Mouse (Mus musculus) heart, adult 11 months (tissue): ENCODE data around the gene 1700034J05Rik.

Source experiments
- DNase-seq: peaks from one replicate; pipeline ENCODE4 v3.0.0; 2022

The 1700034J05Rik gene

DNA sequence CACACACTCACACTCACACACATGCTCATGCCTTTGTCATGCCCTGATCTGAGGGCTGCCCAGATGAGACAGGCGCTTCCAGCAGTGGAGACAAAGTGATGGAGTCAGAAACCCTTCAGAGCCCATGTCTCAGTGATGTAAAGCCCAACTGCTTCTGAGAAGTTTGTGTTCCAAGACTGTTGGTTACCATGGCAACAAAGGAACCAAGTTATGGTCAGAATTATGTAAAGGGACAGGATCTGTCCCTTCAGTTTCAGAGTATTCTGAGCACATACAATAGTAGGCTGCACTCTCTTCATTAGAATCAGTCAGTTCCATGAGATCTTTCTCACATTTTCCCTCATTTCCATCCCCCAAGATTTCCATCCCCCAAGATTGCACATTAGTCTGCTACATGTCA is at the start of gene 1700034J05Rik:
TSS of gene 1700034J05Rik (minus strand) at position 165 of the 400 bp plus-strand sequence.
- peak; percentile 49 for DNase-seq

GRCm38 (mm10) chr6:146999755-147000154 is 45.5 kb upstream of the 1700034J05Rik start:
- DNase-seq: no peak

DNA sequence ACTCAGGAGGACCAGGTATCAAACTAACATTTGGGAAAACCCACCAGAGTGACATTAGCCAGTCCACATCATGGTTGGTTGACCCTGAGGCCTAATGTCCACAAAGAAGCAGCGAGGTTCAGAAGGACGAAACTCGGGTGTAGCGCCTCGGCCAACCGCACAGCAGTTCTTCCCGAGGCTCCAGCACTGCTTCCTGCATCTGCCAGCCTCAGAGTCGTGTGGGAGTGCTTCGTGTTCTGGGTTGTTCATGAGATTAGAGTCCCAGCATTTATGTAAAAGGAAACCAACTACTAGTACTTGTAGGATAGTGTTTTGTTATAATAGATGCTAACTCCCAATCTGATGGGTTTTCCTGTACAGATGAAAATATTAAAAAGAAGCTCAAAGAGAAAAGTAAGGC is 45.1 kb upstream of the 1700034J05Rik start:
- DNase-seq: no peak

DNA sequence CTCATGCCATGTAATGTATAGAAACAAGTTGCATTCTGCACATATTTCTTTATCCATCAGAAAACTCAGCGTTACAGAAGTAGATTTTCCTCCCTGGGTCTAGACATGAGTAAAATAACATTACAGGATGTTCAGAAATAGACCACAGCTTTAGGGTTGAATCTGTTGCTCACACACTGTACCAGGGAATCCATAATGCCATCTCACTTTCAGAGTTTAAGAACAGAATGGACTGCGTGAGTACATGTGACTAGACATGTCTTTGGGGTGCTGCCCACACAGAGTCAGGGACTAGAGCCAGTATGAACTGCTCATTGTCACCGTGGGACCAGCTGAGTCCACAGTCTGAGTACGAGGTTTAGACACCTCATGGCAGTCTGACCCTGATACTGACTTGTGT is 44.5 kb upstream of the 1700034J05Rik start:
- DNase-seq: no peak

DNA sequence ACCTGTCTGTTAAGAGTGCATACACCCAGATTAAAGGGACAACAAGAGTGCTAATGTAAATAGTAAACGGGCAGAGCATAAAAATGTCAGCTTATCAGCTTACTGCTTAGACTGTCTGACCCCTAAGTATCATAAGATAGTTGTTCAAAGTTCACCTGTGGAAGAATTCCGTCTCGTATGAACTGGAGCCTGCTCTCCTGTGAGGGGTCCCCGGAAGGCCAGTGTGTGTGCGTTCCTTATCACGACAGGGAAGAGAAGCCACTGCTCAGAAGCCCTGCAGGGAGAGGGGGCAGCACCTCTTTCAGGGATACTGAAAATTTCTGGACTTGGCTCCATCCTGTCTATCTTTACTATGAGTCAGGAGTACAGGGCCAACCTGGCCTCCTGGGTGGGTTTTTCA is 42.8 kb upstream of the 1700034J05Rik start:
- no peak for DNase-seq

DNA sequence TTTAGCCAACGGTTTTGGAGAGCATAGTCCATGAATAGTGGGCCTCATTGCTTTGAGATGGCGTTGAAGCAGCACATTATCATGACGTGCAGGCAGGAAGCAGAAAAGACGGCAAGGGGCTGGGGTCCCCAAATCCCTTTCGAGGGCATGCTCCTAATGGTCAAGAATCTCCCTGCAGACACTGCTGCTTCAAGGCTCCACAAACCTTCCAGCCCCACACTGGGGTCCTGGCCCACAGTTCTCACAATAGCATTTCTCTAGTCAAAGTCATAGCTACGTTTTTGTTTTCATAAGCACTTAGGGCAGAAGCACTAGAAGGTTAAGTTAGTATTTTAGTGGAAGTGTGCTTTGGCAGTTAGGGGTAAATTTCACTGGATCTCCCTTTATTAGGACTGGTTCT is 41.7 kb upstream of the 1700034J05Rik start:
- no peak for DNase-seq

DNA sequence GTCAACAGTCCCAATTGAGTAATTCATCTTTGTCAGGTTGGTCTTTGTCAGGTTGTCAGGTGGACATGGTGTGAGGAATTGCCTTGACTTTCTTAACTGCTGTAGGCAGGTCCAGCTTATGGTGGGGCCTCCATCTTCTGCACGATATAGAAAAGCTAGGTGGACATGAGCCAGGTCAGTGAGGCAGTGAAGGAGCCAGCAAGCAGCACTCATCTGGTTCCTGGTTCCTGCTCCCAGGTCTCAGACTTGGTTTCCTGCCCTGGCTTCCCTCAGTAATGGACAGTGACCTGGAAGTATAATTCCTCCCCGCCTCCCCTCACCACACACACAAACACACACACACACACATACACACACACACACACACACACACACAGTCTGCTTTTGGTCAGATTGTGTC is 41.2 kb upstream of the 1700034J05Rik start:
- DNase-seq: no peak

- no peak for DNase-seq
Measured at GRCm38 (mm10) chr6:146994236-146994635, 40.0 kb upstream of the 1700034J05Rik start.

GRCm38 (mm10) chr6:146984569-146984968 is 30.3 kb upstream of the 1700034J05Rik start:
- DNase-seq: no peak

- no peak for DNase-seq
Measured at GRCm38 (mm10) chr6:146981249-146981835, 27.1 kb upstream of the 1700034J05Rik start.

DNA sequence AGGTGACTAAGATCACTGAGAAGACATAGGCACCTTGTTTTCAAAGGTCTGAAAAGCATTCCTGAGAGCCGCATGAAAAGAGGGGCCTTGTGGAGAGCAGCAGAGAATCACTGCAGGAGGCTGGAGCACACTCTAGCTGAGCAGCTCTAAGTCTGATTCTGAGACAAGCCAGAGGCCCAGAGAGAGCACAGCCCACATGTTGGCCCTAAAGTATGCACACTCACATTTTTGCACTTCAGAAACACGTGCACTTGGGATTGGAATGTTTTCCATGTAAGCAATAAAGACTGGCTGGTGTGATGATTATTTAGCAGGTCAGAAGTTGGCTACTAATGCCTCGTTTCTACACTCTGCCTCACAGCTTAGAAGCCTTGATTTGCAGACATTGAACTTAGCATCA is 25.7 kb upstream of the 1700034J05Rik start:
- DNase-seq: no peak

GRCm38 (mm10) chr6:146979115-146979744 is 25.0 kb upstream of the 1700034J05Rik start:
- DNase-seq: no peak

GRCm38 (mm10) chr6:146978691-146979114 is 24.5 kb upstream of the 1700034J05Rik start:
- peak; percentile 88 for DNase-seq

- peak; percentile 75 for DNase-seq
Measured at GRCm38 (mm10) chr6:146976446-146976845, 22.2 kb upstream of the 1700034J05Rik start.

- DNase-seq: peak; percentile 48
Measured at GRCm38 (mm10) chr6:146973830-146974229, 19.6 kb upstream of the 1700034J05Rik start.

DNA sequence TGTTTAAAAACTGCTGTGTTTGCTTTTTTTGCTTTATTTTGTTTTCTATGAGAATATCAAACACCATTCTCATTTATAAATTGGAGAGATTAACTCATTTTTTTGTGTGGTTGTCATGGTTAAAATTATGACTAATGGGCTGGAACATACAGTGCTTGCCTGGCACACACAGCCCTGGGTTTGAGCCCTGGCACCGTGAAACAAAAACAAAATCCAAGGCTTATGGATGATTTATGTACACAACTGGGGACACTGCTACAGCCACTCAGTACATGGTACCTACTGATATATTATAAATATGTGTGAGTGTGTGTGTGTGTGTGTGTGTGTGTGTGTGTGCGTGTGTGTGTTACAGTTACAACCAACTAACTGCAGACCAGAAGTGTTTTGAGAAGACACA is 19.2 kb upstream of the 1700034J05Rik start:
- no peak for DNase-seq

DNA sequence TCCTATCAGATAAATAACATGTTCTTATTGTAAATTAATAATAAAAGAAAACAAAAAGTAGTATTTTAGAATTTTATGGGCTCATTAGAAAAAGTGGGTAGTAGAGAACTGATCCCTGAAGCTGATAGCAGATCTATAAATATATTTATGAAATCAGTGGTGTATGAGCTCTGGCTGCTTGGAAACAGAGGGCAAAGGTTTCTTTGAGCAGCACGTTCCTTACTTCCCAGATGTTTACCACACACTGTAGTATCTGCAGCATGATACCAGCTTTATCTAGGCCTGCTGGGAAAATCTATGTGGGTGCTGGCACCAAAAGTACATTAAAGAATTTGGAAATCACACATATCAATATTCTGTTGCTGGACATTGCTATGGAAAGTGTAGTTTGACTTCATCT is 18.5 kb upstream of the 1700034J05Rik start:
- DNase-seq: no peak

DNA sequence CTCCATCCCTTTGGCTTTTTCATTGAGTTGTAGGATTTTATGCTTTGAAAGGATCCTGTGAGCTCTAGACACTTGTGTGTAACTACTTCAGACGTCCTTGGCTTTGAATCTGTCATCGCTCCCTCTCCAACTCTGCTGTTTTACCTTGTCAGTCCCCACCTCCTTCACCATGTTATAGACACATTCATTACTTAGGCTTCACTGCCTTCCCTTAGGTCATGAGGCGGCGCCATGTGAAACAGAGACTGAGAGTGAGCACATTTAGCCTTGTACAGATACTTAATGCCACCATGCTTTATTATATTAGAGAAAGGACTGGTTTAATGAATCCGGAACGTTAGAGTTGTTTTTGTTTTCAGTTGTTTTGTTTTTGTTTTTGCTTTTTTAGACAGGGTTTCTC is 17.8 kb upstream of the 1700034J05Rik start:
- DNase-seq: peak; percentile 46

DNA sequence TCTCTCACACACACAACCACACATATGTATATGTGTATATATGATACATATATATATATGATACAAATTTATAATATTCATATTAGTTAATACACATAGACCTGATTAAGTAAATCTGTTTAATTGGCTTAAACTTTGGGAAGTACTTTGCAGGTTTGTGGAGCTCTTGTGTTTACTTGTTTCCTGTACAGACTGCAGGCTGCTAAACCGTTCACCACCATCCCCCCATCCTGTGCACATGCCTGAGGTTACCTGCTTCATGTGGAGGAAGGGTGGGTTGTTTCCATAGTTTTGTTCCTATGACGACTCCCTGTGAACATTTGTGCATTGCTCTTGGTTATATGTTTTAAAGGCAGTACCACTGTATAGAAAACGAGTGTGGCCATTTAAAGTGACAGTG is 17.1 kb upstream of the 1700034J05Rik start:
- DNase-seq: peak; percentile 25

DNA sequence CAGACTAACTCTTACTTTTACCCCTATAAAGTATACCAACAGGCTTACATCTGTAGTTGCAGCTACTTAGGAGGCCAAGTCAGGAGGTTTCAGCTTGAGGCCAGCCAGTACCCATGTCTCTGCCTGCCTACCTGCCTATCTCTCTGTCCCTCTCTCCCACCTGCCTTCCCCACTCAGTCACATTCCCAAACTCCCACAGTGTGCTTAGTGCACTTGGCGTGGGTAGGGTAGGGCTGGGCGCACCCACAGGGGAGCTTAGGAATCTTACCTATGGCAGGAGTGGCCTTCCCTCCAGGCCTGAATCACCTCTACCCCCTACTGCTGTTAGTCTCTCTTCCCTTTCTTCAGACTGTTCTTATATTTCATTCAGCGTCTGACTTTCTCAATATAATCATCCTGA is 16.6 kb upstream of the 1700034J05Rik start:
- peak; percentile 87 for DNase-seq

- DNase-seq: peak; percentile 73
Measured at GRCm38 (mm10) chr6:146967836-146968235, 13.6 kb upstream of the 1700034J05Rik start.

DNA sequence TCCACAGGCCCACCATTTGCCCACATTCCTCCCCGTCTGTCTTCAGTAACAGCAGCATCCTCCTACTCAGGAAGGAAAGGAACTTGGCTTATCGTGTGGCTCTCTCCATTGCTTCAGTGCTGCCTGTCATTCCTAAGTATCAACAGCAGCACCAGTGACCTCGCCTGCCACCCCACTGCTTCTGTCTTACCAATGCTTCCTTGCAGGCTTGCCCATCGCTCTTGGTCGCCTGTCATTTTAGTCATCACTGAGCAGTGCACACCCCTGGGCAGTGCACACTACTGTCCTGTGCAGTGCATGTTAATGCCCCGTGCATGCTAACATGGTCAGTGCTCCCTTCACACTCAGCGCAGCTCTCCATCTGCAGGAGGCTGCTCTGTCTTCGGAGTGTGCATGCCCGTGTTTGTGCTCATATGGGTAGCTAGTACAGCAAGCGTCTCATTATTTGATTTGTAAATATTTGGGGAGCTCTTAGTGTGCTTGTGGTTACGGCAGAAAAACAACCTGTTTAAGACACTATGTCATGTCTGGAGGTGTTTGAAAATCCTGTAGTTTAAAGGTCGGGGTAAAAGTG is 12.3 kb upstream of the 1700034J05Rik start:
- DNase-seq: peak; percentile 76

- DNase-seq: peak; percentile 70
Measured at GRCm38 (mm10) chr6:146965139-146965772, 11.0 kb upstream of the 1700034J05Rik start.
